Mouse (Mus musculus): ENCODE results near the gene Ints6.

GRCm38 (mm10) chr14:62731902-62732301 lies 29.1 kb downstream of the Ints6 start:
- no peak for TF ChIP-seq GATA1 (IDR thresholded peaks at IDR 0.05; ENCODE audit: low read length)
- TF ChIP-seq TAL1 (IDR thresholded peaks at IDR 0.05; ENCODE audit: low read length), result no peak
